In genomic region chr10:128389570-128389969, GRCm38 (mm10) we compare ENCODE assay signal across 22 mouse cellular contexts. TPM values are rescaled to one million over a fixed set of nuclear protein-coding genes. Genes with fewer than 3 reads are reported as not detected.
DNase-seq lines count a peak whose midpoint lies in the region; ATAC-seq lines count a peak whose summit lies in the region.
"Had no signal": no experiment of that assay in that cellular context is flagged by ENCODE, and none has a peak within 500 bp of the region (broad histone marks: within the 10 kb centered on the region; RNA-seq: fewer than 3 reads in every experiment).

No protein-coding gene starts in this region.

- ATAC-seq in heart, embryonic 13.5 days (ENCODE audit: extremely low read depth, insufficient number of reproducible peaks, low FRiP score, low TSS enrichment), result no peak
- peak; percentile 60 for ATAC-seq in megakaryocyte-erythroid progenitor cell, adult 5-6 weeks (replicated peaks; ENCODE audit: low FRiP score, low TSS enrichment, poor library complexity, severe bottlenecking)
- ATAC-seq: liver, embryonic 12.5 days; midbrain, embryonic 15.5 days had no signal

- H3K4me1 ChIP-seq in heart, embryonic 13.5 days, result peaks cover 20% of the 10 kb centered on the region
- H3K4me1 ChIP-seq: lung, embryonic 15.5 days; midbrain, embryonic 15.5 days had no signal

- H3K4me2 ChIP-seq in heart, embryonic 13.5 days, result no peak overlapping the region
- H3K4me2 ChIP-seq: kidney, embryonic 15.5 days; liver, embryonic 12.5 days; lung, embryonic 15.5 days; midbrain, embryonic 15.5 days had no signal

- H3K9me3 ChIP-seq in heart, embryonic 13.5 days, result no peaks in the 10 kb centered on the region
- H3K9me3 ChIP-seq: kidney, embryonic 15.5 days; limb, embryonic 10.5 days; liver, embryonic 12.5 days; lung, embryonic 15.5 days; midbrain, embryonic 15.5 days had no signal

- H3K9ac ChIP-seq in heart, embryonic 13.5 days, result 0 out of 2 replicates have a peak overlapping the region, but pooled peaks have one; percentile 2
- H3K9ac ChIP-seq: kidney, embryonic 15.5 days; liver, embryonic 12.5 days; lung, embryonic 15.5 days; midbrain, embryonic 15.5 days had no signal

- H3K4me3 ChIP-seq in heart, embryonic 13.5 days, result no peak overlapping the region
- H3K4me3 ChIP-seq: kidney, embryonic 15.5 days; limb, embryonic 10.5 days; liver, embryonic 12.5 days; lung, embryonic 15.5 days; midbrain, embryonic 15.5 days had no signal

- intact Hi-C loops in left cerebral cortex, postnatal 4 days (cut with DNase I), result no loop called here

- no peak for DNase-seq in heart, adult 11 months
- peak; percentile 73 for DNase-seq in ovary, adult 18-20 months (ENCODE audit: low spot score)
- no peak for DNase-seq in ovary, postnatal 10 days (ENCODE audit: low spot score)
- peak; percentile 80 for DNase-seq in adrenal gland, postnatal 10 days
- no peak for DNase-seq in left cerebral cortex, postnatal 4 days
- no peak for DNase-seq in right cerebral cortex, adult 2 months (ENCODE audit: low spot score in 2 of 2)
- DNase-seq: cerebellum, adult 11-12 months; thymus, adult 18-20 months had no signal

- H3K36me3 ChIP-seq in heart, embryonic 13.5 days, result peaks cover 100% of the 10 kb centered on the region

- WGBS in heart, embryonic 13.5 days, result 65% methylated on average over 6 of the region's 6 CpGs

- no peak overlapping the region for H3K27ac ChIP-seq in heart, embryonic 13.5 days (replicated peaks)
- H3K27ac ChIP-seq: kidney, embryonic 15.5 days; limb, embryonic 10.5 days; liver, embryonic 12.5 days; lung, embryonic 15.5 days; macrophage; midbrain, embryonic 15.5 days had no signal

- no peaks in the 10 kb centered on the region for H3K27me3 ChIP-seq in heart, embryonic 13.5 days (replicated peaks)
- H3K27me3 ChIP-seq: CH12.LX; kidney, embryonic 15.5 days; liver, embryonic 12.5 days; lung, embryonic 15.5 days; midbrain, embryonic 15.5 days had no signal

RNA-seq across cellular contexts. Expression of gene Slc39a5, which starts 11.5 kb away (rescaled TPM):
- polyA plus RNA-seq in heart, embryonic 13.5 days (2015; fragmentation: Nextera tagmentation; extraction: Ambion mirVana), result 0.12 and 1.5 TPM in 2 replicates
- total RNA-seq in adrenal gland, postnatal 10 days (2021), result 1 to 10 TPM; 2.3 to 5.9 TPM
- not detected in 2 replicates for total RNA-seq in megakaryocyte-erythroid progenitor cell, adult 5-6 weeks (2014; fragmentation: Nextera tagmentation)
- total RNA-seq in megakaryocyte-erythroid progenitor cell, adult 5-6 weeks (2017), result not detected in 2 replicates
- total RNA-seq in left cerebral cortex, postnatal 4 days (2021), result under 1 TPM; 0.40 to 0.42 TPM
- total RNA-seq: CH12.LX; gastrocnemius, adult 8-10 months; heart, adult 8-10 months; layer of hippocampus, postnatal 25 days had no signal
- polyA plus RNA-seq: hindbrain, embryonic 11.5 days; macrophage; midbrain, embryonic 15.5 days; urinary bladder, adult 2 months had no signal

RNA-seq across cellular contexts. Expression of gene Ankrd52, which starts 12.7 kb away (rescaled TPM):
- 8.8 and 9.4 TPM in 2 replicates for polyA plus RNA-seq in heart, embryonic 13.5 days (2015; fragmentation: Nextera tagmentation; extraction: Ambion mirVana)
- total RNA-seq in adrenal gland, postnatal 10 days (2021), result 10 to 100 TPM; 53.3 to 57.8 TPM
- total RNA-seq in megakaryocyte-erythroid progenitor cell, adult 5-6 weeks (2014; fragmentation: Nextera tagmentation), result 62.2 and 68.5 TPM in 2 replicates
- 8.3 and 11.7 TPM in 2 replicates for total RNA-seq in megakaryocyte-erythroid progenitor cell, adult 5-6 weeks (2017)
- 10 to 100 TPM; 84.9 to 85.5 TPM for total RNA-seq in left cerebral cortex, postnatal 4 days (2021)

RNA-seq across cellular contexts. Expression of gene Coq10a, which starts 20.8 kb away (rescaled TPM):
- polyA plus RNA-seq in heart, embryonic 13.5 days (2015; fragmentation: Nextera tagmentation; extraction: Ambion mirVana), result 11.8 and 12.6 TPM in 2 replicates
- 100 to 1,000 TPM in 1 of 2 experiments, 10 to 100 TPM in 1; 99.9 to 128 TPM for total RNA-seq in adrenal gland, postnatal 10 days (2021)
- 12.9 and 16.8 TPM in 2 replicates for total RNA-seq in megakaryocyte-erythroid progenitor cell, adult 5-6 weeks (2014; fragmentation: Nextera tagmentation)
- total RNA-seq in megakaryocyte-erythroid progenitor cell, adult 5-6 weeks (2017), result 8.8 and 10.9 TPM in 2 replicates
- total RNA-seq in left cerebral cortex, postnatal 4 days (2021), result 10 to 100 TPM; 57.7 to 58.1 TPM

RNA-seq across cellular contexts. Expression of gene Nabp2, which starts 21.7 kb away (rescaled TPM):
- 58.0 and 63.9 TPM in 2 replicates for polyA plus RNA-seq in heart, embryonic 13.5 days (2015; fragmentation: Nextera tagmentation; extraction: Ambion mirVana)
- total RNA-seq in adrenal gland, postnatal 10 days (2021), result 10 to 100 TPM; 58.0 to 59.9 TPM
- total RNA-seq in megakaryocyte-erythroid progenitor cell, adult 5-6 weeks (2014; fragmentation: Nextera tagmentation), result 63.0 and 130 TPM in 2 replicates
- 54.4 and 98.8 TPM in 2 replicates for total RNA-seq in megakaryocyte-erythroid progenitor cell, adult 5-6 weeks (2017)
- 10 to 100 TPM; 95.1 to 99.1 TPM for total RNA-seq in left cerebral cortex, postnatal 4 days (2021)

RNA-seq across cellular contexts. Expression of gene Rnf41, which starts 21.9 kb away (rescaled TPM):
- polyA plus RNA-seq in heart, embryonic 13.5 days (2015; fragmentation: Nextera tagmentation; extraction: Ambion mirVana), result 26.8 and 27.0 TPM in 2 replicates
- 10 to 100 TPM; 37.4 TPM for total RNA-seq in adrenal gland, postnatal 10 days (2021)
- total RNA-seq in megakaryocyte-erythroid progenitor cell, adult 5-6 weeks (2014; fragmentation: Nextera tagmentation), result 20.9 and 21.6 TPM in 2 replicates
- 8.8 and 12.9 TPM in 2 replicates for total RNA-seq in megakaryocyte-erythroid progenitor cell, adult 5-6 weeks (2017)
- 10 to 100 TPM; 92.0 to 94.7 TPM for total RNA-seq in left cerebral cortex, postnatal 4 days (2021)

Comparison
In these comparisons a context has a peak if more than half of its experiments do, and no peak if none do; other contexts are left out.
1. DNase-seq: peak in ovary, adult 18-20 months (single experiment) and adrenal gland, postnatal 10 days (single experiment); none in heart, adult 11 months (single experiment), ovary, postnatal 10 days (single experiment), left cerebral cortex, postnatal 4 days (single experiment) and right cerebral cortex, adult 2 months (0 of 2).